Mouse (Mus musculus): ENCODE results near the gene Prss38.
A peak's percentile ranks its signal among the peaks of the same experiment; 100 is the strongest.
"Not testable (repeated sequence)": the region's sequence is repeated elsewhere in the genome, so short reads cannot be mapped to it uniquely, and the experiment has no call there.

Gene Prss38

DNA sequence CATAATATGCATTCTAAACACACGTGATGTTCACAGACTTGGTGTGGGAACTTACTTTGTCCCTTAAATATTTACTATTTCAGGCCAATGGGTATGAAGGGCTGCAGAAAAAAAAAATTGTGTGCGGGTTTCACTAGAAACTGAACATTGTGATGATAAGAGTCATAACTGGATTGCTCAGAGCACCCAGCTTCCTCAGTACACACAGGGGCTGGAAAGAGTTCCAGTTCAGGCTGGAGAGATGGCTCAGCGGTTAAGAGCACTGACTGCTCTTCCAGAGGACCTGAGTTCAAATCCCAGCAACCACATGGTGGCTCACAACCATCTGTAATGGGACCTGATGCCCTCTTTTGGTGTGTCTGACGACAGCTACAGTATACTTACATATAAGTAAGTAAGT is 7.5 kb downstream of the Prss38 start:
- DNase-seq: not testable (repeated sequence)

DNA sequence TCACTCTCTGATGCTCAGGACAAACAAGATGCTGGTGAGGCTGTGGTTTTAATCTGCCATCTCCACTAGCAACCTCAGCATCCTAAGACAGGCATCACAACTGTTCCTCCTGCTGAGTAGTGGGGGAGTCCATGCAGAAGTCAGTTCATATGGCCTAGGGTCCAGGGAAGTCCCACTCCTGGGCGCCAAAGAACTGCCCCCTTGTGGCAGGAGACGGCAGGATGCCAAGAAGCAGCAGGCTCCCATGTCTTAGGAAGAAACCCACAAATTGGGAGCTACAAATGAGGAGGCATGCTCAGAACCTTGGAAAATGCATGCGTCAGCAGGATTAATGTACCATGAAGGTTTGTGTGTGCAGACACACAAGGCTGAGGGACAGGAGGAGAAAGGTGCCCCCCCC is 8.8 kb downstream of the Prss38 start:
- peak; percentile 64 for DNase-seq

DNA sequence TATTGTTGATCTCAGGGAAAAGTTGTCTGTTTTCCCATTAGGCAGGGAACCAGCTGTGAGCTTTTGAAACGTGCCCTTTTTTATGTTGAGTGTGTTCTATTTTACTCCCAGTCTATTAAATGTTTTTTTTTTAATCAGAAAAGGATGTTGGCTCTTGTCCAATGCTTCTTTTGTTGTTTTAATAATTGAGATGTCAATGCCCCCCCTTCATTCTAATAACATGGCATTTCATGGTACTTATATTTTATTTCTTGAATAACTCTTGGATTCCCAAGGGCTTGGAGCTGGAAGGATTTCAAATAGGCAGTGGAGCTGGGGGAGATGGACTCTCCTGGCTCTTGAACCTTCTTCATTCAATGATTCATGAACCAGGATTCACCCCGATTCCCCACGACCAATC is 9.4 kb downstream of the Prss38 start:
- DNase-seq: no peak

DNA sequence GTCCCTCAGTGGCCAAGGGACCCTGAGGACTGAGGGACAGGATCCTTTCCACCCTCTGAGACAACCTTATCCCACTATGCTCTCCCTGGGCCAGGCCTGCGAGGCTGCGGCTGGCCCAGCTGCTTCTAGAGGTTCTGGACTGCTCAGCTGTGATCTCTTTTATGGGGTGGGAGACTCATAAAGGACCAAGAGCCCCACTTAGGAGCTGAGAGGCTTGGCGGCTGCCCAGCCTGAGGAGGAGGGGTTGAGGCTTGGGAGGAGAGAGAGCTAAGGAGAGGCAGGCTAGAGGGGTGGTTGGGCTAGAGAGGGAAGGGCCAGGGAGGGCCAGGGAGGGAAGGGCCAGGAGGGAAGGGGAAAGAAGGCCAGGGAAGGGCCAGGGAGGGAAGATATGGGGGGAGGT is 11.0 kb downstream of the Prss38 start:
- DNase-seq: peak; percentile 45

DNA sequence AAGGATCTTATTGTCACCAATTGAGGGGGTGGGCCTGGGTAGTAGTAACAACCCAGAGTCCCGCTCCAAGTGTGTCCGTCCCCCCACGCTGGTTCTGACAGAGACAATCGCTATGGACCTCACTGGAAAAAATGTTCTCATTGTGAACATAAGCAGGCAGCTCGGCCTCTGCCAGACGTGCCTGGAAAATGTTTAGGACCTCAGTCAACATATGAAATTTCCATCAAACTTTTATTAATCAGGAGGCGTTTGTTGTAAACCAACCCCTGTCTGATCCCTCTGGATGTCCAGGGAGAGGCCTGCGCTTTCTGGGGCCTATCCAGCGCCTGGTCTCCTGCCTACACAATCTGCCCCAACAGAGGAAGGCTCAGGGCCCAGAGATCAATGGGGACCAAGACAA is 11.4 kb downstream of the Prss38 start:
- no peak for DNase-seq

DNA sequence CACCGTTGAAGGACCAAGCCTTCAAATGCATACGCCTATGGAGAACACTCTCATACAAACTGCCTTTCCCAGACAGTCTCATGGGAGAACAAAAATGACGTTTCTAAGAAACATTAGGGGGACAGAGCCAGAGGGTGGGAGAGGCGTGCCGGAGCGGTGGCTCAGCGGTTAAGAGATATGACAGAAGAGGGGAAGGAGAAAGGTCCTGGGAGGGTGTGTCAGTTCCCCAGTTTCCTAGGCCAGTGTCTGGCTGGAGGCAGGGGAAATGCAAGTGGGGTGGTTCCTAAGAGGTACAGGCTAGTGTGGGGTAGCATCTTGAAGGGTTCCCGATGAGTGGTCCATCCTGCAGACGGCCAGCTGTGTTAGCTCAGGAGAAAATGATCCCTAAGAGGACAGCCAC is 14.2 kb downstream of the Prss38 start:
- DNase-seq: no peak

DNA sequence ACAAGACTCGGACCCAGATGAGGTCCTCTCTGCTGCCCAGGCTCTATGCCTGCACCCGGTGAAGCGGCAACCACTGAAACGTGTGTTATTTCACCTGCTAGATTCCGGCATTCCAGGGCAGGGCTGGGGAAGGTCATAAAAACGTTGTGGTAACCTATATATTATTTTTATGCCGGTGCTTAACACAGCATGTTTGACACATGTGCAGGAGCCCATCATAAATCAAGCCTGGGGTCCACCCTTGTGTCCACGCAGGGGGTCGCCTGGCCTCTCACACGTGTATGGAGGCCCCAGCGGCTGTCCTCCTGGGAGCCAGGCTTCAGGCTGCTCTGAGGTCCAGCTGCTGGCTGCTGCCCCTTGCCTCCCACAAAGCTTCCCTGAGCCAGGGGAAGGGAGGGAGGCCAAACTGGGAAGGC is 18.6 kb downstream of the Prss38 start:
- DNase-seq: no peak

DNA sequence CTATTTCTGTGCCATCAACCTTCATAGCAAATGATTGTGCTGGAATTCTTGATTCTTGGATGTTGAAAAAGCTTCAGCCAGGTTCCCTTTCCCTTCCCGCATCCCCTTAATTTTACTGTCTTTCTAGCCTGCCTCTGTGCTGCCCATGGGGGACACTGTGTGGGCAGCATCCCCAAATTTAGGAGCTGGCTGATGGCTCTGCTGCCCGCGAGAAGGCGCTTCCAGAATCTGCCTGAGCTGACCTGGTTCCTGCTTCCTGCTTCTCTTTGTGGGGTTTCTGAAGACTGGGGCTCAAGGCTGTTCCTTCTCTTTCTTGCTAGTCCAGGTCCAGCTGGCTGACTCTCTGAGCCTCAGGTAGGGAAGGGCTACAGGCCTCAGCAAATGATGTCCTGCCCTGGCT is 20.7 kb downstream of the Prss38 start:
- DNase-seq: no peak

DNA sequence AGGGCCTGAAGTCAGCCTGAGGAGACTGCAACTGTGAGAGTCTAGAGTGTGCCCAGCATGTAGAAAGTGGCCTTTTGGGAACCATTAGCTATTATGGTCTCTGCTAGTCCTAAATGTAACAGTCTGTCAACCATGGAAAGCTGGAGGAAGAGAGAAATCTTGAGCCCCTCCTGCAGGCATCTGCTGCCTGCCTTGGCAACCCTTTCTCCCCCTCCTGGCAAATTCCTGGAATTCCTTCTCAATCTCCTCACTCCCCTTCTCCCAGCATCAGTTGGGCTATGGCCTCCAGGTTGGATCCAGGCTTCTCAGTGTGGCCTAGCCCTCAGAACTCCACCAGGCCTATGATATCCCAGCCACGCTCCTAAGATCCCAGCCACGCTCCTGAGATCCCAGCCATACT is 25.1 kb downstream of the Prss38 start:
- no peak for DNase-seq

DNA sequence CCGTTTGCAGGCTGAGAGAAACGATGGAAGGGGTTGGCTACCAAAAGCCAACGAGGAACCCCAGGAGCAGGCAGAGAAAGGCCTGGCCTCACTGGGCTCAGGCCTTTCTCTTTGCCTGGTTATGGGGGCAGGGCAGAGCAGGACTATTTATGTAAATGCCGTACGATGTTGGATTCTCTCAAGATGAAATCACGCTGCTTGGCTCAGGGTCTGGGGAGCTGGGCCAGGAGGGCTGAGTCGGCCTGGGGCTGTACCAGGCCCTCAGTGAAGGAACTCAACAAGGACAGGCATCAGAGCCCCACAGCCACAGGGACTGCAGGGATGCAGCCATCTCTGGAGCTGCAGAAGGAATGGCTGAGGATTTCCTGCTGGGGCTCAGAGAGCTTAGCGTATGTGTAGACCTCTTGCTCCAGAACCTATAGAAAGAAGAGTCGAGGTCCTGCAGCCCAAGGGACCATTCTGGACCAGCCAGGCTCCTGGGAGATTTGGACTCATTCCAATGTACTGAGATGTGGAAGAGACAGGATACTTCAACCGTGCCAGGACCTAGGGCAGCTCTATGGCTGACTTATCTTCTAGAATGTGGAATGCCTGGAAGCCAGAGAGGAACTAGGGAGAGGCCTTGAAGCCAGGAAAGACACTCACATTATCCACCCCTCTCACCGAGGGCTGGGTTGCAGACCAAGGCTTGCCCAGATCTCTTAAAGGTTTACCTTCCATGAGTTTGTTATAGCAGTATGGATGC is 29.1 kb downstream of the Prss38 start:
- no peak for DNase-seq

DNA sequence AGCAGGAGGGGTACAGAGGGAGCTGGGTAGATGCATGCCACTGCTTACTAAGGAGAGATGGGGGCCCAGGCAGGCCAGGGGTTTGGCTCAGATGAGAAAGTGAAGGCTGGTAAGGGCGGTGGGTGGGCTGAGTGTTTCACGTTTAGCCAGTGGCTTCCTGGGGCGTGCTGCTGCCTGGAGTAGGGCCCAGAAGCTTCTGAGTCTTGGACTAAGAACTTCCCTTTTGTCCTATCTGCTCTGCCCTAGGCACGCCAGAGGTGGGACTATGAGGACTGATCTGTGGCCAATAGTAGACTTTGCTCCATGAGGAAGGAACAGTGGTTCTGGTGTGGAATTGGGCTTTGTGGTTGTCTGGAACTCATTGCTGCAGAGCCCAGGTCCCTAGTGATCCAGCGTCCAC is 32.5 kb downstream of the Prss38 start:
- DNase-seq: no peak

DNA sequence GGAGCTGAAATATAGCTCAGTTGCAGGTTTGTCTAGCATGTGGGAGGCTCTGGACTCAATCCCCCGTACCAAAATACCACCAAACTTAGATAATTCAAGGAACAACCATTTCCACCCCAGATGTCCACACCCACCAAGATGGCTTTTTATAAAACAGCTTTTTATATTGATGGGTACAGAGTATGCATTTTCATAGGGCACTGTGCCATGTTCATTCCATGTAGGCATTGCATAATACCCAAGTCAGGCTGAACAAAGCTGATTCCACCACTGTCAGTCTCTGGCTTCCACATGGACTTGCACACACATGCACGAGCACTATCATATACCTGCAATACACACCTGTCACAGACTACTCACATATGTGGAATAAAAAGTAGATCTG is 36.7 kb downstream of the Prss38 start:
- no peak for DNase-seq

DNA sequence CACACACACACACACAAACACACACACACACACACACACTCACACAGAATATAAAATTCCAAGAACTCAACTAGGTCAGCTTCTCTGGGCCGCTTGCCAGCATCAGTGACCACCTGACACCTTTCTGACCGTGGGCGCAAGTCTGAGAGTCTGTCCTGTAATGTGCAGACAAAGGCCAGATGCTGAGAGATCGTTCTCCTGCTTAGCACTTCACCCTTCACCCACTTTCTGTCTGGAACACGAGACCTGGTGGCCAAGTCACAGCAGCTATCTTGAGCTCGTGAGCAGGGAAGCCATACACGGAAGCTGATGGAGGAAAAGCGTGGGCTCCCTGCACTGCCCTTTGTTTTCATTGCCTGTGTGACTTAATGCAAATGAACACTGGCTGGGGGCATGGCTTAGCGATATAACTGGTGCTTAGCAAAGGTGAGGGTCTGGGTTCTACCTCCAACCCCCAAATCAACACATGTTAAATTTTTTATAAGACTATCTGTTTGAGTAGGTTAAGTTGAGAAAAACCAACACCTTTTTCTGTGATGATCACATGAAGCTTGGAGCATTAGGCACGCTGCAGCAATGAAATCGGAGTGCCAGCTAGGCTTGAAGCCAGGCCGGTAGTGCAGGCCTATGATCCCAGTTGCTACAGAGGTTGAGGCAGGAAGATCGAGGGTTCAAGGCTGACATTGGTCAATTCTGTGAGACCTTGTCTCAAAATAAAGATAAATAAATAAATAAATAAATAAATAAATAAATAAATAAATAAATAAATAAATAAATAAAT is 37.3 kb downstream of the Prss38 start:
- DNase-seq: peak; percentile 79

DNA sequence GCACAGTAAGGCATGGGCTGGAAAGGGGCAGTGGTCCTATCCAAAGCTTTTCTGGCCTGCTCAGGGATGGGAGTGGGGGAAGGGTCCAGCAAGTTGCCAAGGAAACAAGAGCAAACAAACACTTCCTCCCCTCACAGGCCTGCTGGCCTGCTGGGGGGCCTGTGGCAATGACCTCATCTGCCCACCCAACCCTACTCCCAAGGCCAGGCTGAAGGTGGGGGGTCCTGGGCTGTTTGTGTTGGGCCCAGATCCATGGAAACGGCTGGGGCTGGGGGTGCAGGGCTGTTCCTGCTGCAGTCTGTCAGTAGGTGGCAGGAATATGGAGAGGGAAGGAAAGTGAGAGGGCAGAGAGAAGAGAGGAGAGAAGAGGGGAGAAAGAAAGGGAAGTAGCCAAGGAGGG is 39.1 kb downstream of the Prss38 start:
- DNase-seq: no peak

DNA sequence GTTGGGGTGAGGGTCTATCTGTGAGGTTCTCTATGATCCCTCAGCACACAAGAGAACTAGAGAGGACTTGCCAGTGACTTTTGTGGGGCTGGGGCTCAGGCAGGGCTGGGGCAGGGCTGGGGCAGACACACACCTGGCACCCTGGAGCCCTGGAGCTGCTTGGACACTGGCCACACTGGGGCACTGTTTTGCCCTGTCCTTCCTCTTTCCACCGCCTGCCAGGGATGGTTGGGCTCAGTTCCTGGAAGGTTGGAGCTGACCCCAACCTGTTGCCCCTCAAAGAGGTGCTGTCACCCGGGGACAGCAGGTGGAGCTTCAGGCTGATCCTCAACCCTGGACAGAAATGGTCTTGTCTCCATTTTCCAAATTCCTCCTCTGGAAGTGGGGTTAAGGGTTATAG is 39.5 kb downstream of the Prss38 start:
- DNase-seq: no peak

DNA sequence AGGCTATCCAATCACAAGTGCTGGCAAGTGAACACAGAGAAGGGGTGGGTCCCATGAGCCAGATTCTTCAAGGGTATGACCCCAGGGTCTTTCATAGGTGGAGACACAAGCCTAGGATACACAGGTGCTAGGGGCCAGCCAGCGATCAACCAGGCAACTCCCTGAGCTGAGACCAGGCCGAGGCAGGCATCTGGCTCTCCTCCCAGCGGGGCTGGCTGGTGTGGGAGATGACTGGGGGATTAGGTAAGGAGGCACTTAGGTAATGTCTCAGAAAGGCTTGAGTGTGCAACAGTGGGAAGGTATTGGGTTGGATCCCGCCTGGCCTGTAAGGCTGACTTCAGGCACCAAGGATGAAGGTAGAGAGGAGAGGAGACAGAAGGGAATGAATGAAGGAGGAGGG is 40.3 kb downstream of the Prss38 start:
- no peak for DNase-seq

DNA sequence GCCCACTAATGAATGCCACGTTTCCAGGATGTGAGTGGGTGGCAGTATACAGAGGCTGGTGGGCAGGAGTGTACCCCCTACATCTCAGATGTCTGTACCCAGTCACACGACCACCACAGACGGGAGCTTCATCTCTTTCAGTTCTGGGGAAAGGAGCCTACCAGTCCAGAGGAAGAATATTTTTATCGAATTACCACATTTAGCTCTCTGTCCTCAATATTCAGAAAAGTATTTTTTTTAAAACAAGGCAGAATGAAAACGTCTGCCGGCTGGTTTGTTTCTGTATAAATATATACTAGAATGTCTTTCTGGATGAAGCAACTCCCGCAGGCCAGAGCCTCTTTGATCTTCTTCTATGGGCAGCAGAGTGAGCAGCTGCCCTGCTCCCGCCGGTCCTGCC is 42.5 kb downstream of the Prss38 start:
- DNase-seq: no peak

DNA sequence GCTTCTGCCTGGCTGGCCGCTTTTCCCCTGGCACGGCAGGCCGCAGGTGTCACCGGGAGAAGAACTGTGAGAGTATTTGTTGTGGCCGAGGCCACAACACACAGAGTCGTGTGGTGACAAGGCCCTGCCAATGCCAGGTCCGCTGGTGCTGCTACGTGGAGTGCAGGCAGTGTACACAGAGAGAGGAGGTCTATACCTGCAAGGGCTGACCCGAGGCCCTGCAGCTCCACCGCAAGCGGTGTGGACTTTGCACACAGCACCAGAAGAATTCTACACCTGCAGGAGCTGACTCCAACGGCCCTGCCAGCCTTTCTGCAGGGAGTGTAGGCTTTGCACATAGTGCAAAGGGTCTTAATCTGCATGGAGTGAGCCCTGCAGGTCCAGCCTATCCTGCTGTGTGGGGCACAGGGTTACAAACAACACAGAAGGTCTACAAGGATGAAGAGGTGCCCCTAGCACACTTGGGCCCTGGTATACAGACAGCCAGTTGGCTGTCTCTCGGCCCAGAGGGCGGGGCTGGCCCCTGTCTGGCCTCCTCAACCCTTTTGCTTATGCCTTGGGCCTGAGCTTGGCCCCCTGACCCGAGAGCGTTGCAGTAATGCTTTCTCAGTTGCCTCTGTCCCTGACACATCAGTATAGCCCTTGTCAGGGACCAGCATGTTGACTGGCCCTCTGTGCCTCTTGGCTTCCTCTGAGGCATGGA is 44.1 kb downstream of the Prss38 start:
- DNase-seq: no peak

DNA sequence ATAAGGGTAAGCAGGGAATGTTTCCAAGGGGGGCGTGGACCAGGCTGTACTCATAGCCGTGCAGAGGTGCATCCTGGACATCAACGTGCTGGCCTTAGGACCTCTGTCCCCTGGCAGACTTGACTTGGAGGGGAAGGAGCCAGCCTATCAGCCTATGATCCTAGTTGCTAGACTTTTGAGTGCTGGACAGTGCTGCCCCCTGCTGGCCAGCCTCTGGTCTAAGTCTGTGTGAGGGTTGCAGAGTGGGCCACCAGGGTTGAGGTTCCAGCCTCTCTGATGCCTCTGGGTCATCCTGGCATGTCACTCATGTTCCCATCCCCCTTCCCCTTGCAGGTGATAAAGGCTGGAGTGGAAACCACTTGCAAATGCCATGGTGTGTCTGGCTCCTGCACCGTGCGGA is 44.9 kb downstream of the Prss38 start:
- peak; percentile 87 for DNase-seq

DNA sequence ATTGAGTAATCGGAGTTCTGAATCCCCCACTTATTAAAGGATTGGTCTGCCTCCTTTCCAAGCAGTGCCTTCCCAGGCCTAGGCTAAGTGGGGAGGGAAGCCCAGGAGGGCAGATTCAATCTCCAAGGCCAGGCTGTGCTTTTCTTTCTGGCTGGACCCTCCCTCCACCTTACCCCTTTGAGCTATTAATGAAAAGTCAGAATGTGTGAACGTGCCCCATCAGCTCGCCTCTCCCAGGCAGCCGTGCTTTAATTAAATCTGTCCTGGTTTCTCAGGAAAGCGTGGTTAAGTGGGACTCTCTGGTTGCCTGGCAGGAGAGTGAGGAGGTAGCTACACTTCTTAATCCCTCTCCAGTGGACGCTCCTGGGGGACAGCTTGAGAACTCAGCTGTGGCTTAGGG is 45.8 kb downstream of the Prss38 start:
- DNase-seq: no peak

DNA sequence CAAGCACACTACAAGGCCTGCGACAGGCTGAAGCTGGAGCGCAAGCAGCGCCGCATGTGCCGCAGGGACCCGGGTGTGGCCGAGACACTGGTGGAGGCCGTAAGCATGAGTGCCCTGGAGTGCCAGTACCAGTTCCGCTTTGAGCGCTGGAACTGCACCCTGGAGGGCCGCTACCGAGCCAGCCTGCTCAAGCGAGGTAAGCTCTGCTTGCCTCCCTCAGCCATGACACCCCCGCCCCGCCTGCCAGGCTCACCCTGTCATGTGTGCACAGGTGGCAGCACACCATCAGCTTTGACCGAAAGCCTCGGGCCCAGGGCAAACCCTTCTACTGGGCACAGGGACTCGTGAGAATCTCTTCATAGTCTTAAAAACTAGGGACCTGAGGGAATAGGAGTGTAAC is 47.8 kb downstream of the Prss38 start:
- peak; percentile 47 for DNase-seq

DNA sequence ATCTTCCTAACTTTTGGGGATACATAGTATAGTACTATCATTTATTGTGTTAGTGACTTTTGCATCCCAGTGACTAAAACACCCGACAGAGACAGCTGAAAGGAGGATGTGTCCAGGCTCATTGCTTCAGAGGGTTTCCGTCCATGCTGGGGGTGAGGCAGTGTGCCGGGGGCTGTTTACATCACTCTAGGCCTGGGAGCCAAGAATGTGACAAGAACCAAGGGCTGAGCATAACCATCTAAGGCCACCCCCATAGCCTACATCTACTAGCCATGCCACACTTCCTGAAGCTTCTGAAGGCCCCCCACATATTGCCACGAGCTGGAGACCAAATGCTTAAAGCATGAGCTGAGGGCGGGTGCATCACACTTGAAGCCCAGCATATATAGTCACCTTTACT is 50.7 kb downstream of the Prss38 start:
- no peak for DNase-seq

DNA sequence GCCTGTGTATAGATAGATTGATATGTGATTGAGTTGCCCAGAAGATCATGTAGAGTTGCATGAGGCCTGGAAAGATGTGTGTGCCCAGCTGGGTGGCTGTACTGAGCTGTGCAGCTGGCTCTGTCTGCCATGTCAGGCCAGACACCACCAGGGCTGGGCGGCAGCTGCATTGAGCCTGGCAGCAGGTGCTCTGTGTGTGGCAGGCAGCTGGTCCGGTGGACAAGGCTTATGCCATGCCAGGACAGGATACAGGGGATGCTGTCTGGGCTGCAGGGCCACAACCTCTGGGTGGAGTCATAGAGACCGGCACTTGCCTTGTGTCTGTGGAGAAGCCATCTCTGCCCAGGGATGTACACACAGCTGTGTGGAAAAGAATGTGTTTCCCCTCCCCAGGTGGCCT is 52.5 kb downstream of the Prss38 start:
- DNase-seq: no peak
